Comparison of ENCODE assay signal across 11 mouse cellular contexts in the genomic region with DNA sequence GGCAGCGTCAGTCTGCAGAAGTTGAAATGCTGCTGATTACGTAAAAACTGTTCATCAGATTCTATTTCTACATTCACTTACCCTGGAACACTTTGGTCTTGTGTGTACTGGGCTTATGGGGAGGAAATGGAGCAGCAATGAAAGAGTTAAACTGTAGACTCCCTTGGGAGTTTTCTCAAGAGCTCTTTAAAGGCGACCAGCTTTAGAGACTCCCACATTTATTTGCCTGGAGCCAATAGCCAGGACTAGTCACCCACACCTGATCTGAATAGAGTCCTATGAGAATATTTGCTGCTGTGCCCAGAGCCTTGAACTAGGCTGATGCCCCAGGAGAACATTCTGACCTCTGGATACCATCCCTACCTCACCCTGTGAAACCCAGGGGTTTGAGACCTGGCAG. TPM values are rescaled to one million over a fixed set of nuclear protein-coding genes. Genes with fewer than 3 reads are reported as not detected.
DNase-seq lines count a peak whose midpoint lies in the region; ATAC-seq and TF ChIP-seq lines count a peak whose summit lies in the region.
"Had no signal": no experiment of that assay in that cellular context is flagged by ENCODE, and none has a peak within 500 bp of the region (broad histone marks: within the 10 kb centered on the region; RNA-seq: fewer than 3 reads in every experiment).

No protein-coding gene starts in this region.

- ATAC-seq in heart, embryonic 11.5 days (replicated peaks; ENCODE audit: insufficient number of reproducible peaks, low FRiP score, low TSS enrichment): no peak
- ATAC-seq in neural tube, embryonic 12.5 days (ENCODE audit: low FRiP score, low read depth): peak; percentile 54; the same call in 1 of the 2 replicates

- H3K4me1 ChIP-seq in heart, embryonic 11.5 days (ENCODE audit: control insufficient read depth, insufficient read depth, low read length): no peaks in the 10 kb centered on the region
- no peaks in the 10 kb centered on the region for H3K4me1 ChIP-seq in embryonic fibroblast, embryonic 13.5 days (ENCODE audit: control insufficient read depth, insufficient read depth, low read length)
- no peaks in the 10 kb centered on the region for H3K4me1 ChIP-seq in neural tube, embryonic 12.5 days

- peaks cover 7% of the 10 kb centered on the region for H3K27me3 ChIP-seq in heart, embryonic 11.5 days (ENCODE audit: control insufficient read depth, insufficient read depth, low read length)
- H3K27me3 ChIP-seq in neural tube, embryonic 12.5 days (replicated peaks): no peaks in the 10 kb centered on the region

- no peak overlapping the region for H3K9ac ChIP-seq in heart, embryonic 11.5 days (ENCODE audit: low read depth, low read length)
- 0 out of 2 replicates have a peak overlapping the region, but pooled peaks have one; percentile 59 for H3K9ac ChIP-seq in neural tube, embryonic 12.5 days

- no peak overlapping the region for H3K4me3 ChIP-seq in heart, embryonic 11.5 days (ENCODE audit: low read depth, low read length)
- H3K4me3 ChIP-seq in embryonic fibroblast, embryonic 13.5 days (ENCODE audit: insufficient read depth, low read length): peak overlapping the region; percentile 50
- H3K4me3 ChIP-seq in neural tube, embryonic 12.5 days: peak overlapping the region; percentile 56

- intact Hi-C loops in gastrocnemius, postnatal 14 days (cut with DNase I; ENCODE audit: low total_unique reads): no loop called here

- peak overlapping the region; percentile 97 for H3K4me2 ChIP-seq in heart, embryonic 11.5 days
- H3K4me2 ChIP-seq in neural tube, embryonic 12.5 days (replicated peaks): peak overlapping the region; percentile 71

- no peaks in the 10 kb centered on the region for H3K9me3 ChIP-seq in heart, embryonic 11.5 days (replicated peaks; ENCODE audit: control insufficient read depth, low read length)
- H3K9me3 ChIP-seq in neural tube, embryonic 12.5 days: no peaks in the 10 kb centered on the region

- no peak for DNase-seq in heart, adult 9 months (ENCODE audit: low spot score in 2 of 2)
- DNase-seq in layer of hippocampus, adult 18-20 months (ENCODE audit: low spot score in 2 of 2): peak; percentile 13 to 47
- DNase-seq in thymus, postnatal 0 days (ENCODE audit: low spot score): no peak
- DNase-seq in Muller cell, postnatal 12 days (ENCODE audit: inconsistent ontology term): no peak
- DNase-seq in gastrocnemius, postnatal 14 days: no peak
- DNase-seq: adrenal gland, adult 8-10 months had no signal

- no peak overlapping the region for H3K27ac ChIP-seq in heart, embryonic 11.5 days (ENCODE audit: low read depth, low read length)
- H3K27ac ChIP-seq in embryonic fibroblast, embryonic 13.5 days (ENCODE audit: insufficient read depth, low read length): no peak overlapping the region
- H3K27ac ChIP-seq in neural tube, embryonic 12.5 days: no peak overlapping the region
- H3K27ac ChIP-seq: macrophage had no signal

- no peak for TF ChIP-seq CTCF in embryonic fibroblast, embryonic 13.5 days (IDR thresholded peaks at IDR 0.05; ENCODE audit: borderline replicate concordance, insufficient read depth, low read length)

- H3K36me3 ChIP-seq in heart, embryonic 11.5 days (ENCODE audit: control insufficient read depth, insufficient read depth, low read length): no peaks in the 10 kb centered on the region
- no peaks in the 10 kb centered on the region for H3K36me3 ChIP-seq in neural tube, embryonic 12.5 days

- 28% methylated on average over 3 of the region's 3 CpGs for WGBS in heart, embryonic 11.5 days (ENCODE audit: insufficient replicate concordance)
- WGBS in neural tube, embryonic 12.5 days: 7% methylated on average over 3 of the region's 3 CpGs

- no peak for TF ChIP-seq POLR2A in embryonic fibroblast, embryonic 13.5 days (IDR thresholded peaks at IDR 0.05; ENCODE audit: low read depth, low read length)

RNA-seq across cellular contexts. Expression of a gene that starts 1.7 kb away (rescaled TPM):
- polyA plus RNA-seq in heart, embryonic 11.5 days (2014; fragmentation: Nextera tagmentation; extraction: Ambion mirVana): 2.5 and 2.6 TPM in 2 replicates
- 14.2 and 20.6 TPM in 2 replicates for polyA plus RNA-seq in embryonic fibroblast, embryonic 13.5 days (2011; ENCODE audit: insufficient read length, low read depth, missing spikeins)
- total RNA-seq in layer of hippocampus, adult 18-20 months (2021): 10 to 100 TPM; 50.6 to 58.1 TPM
- polyA plus RNA-seq in neural tube, embryonic 12.5 days (2016; fragmentation: Nextera tagmentation; extraction: Ambion mirVana): 27.4 and 32.8 TPM in 2 replicates
- polyA plus RNA-seq in thymus, postnatal 0 days (2015; fragmentation: Nextera tagmentation; extraction: Ambion mirVana): 3.5 TPM in 2 replicates
- total RNA-seq in gastrocnemius, postnatal 14 days (2021): 1 to 10 TPM; 1.2 to 1.3 TPM
- polyA plus RNA-seq: C2C12, macrophage had no signal

Comparison
In these comparisons a context has a peak if more than half of its experiments do, and no peak if none do; other contexts are left out.
1. DNase-seq: peak in layer of hippocampus, adult 18-20 months (2 of 2); none in heart, adult 9 months (0 of 2), thymus, postnatal 0 days (single experiment), Muller cell, postnatal 12 days (single experiment) and gastrocnemius, postnatal 14 days (single experiment).